Mouse (Mus musculus): ENCODE results near the gene Gm5724. TPM values are rescaled to one million over a fixed set of nuclear protein-coding genes. Genes with fewer than 3 reads are reported as not detected.

Gm5724 gene
- not detected in 2 replicates for total RNA-seq (2017)

- ATAC-seq (ENCODE audit: extremely low read depth, insufficient number of reproducible peaks, low FRiP score, poor library complexity, severe bottlenecking), result no peak
These were observed at the start of gene Gm5724 for GRCm38 (mm10) chr6:141773710-141774109. Gene Gm5724, minus strand, starts transcription at chr6:141773810.

- ATAC-seq (ENCODE audit: extremely low read depth, insufficient number of reproducible peaks, low FRiP score, poor library complexity, severe bottlenecking), result no peak
These were observed 24.2 kb upstream of the Gm5724 start for GRCm38 (mm10) chr6:141797837-141798236.

- no peak for ATAC-seq (ENCODE audit: extremely low read depth, insufficient number of reproducible peaks, low FRiP score, poor library complexity, severe bottlenecking)
These were observed 866 bp upstream of the Gm5724 start for GRCm38 (mm10) chr6:141774476-141774875.

- ATAC-seq (ENCODE audit: extremely low read depth, insufficient number of reproducible peaks, low FRiP score, poor library complexity, severe bottlenecking), result no peak
These were observed 82.4 kb downstream of the Gm5724 start for GRCm38 (mm10) chr6:141691246-141691645.

GRCm38 (mm10) chr6:141687008-141687407 is 86.6 kb downstream of the Gm5724 start:
- ATAC-seq (ENCODE audit: extremely low read depth, insufficient number of reproducible peaks, low FRiP score, poor library complexity, severe bottlenecking), result no peak

Other genes with a start within 250 kb of the Gm5724 start
- gene Slco1c1, start 249.4 kb downstream of the Gm5724 start, total RNA-seq (2017), result not detected in 2 replicates
- 0.25 TPM in 1 of 2 replicates, not detected in the other for gene Slco1b2, start 144.3 kb downstream of the Gm5724 start, total RNA-seq (2017)
- not detected in 2 replicates for gene Slco1a4, start 82.4 kb upstream of the Gm5724 start, total RNA-seq (2017)
- gene Slco1a1, start 173.2 kb upstream of the Gm5724 start, total RNA-seq (2017), result not detected in 2 replicates
- not detected in 2 replicates for gene Gm6614, start 237.6 kb upstream of the Gm5724 start, total RNA-seq (2017)

All from neutrophil, adult 5-6 weeks (primary cell).